Mouse (Mus musculus) lung, embryonic 14.5 days (tissue): ENCODE results near the gene Slc19a2. TPM values are rescaled to one million over a fixed set of nuclear protein-coding genes. Genes with fewer than 3 reads are reported as not detected.

Experiments
- ATAC-seq: fragments of 200-750 bp; cut with Nextera tagmentation; 2 replicates; pipeline ENCODE4 v1.8.0; 2017; ENCODE audit warnings: mild to moderate bottlenecking, moderate TSS enrichment, moderate library complexity; ENCODE audit not compliant: insufficient read depth
- DNase-seq: peaks from one replicate; pipeline ENCODE4 v3.0.0-alpha.2; 2015
- H3K27ac ChIP-seq: fragments of 300-500 bp; sonication (generic); 2 replicates; pipeline ENCODE4 v1.5.1; 2014; ENCODE audit warnings: low read depth, mild to moderate bottlenecking, moderate library complexity
- H3K27me3 ChIP-seq: fragments of 300-500 bp; sonication (generic); 2 replicates; pipeline ENCODE4 v1.6.1; 2014; ENCODE audit warnings: low read length, control low read depth; ENCODE audit not compliant: insufficient read depth
- H3K36me3 ChIP-seq: fragments of 300-500 bp; sonication (generic); 2 replicates; pipeline ENCODE4 v1.6.1; 2014; ENCODE audit warnings: control low read depth; ENCODE audit not compliant: insufficient read depth
- H3K4me1 ChIP-seq: fragments of 300-500 bp; sonication (generic); 2 replicates; pipeline ENCODE4 v1.6.1; 2014; ENCODE audit warnings: antibody characterized with exemption, control low read depth; ENCODE audit not compliant: insufficient read depth
- H3K4me2 ChIP-seq: fragments of 300-500 bp; sonication (generic); 2 replicates; pipeline ENCODE4 v1.6.1; 2014; ENCODE audit warnings: mild to moderate bottlenecking
- H3K4me3 ChIP-seq: fragments of 300-500 bp; sonication (generic); 2 replicates; pipeline ENCODE4 v1.5.1; 2014; ENCODE audit warnings: low read depth, low read length
- H3K9ac ChIP-seq: fragments of 300-500 bp; sonication (generic); 2 replicates; pipeline ENCODE4 v1.6.1; 2014
- H3K9me3 ChIP-seq: fragments of 300-500 bp; sonication (generic); 2 replicates; pipeline ENCODE4 v1.6.1; 2016; ENCODE audit warnings: low read depth, low read length, control low read depth
- CTCF ChIP-seq: IDR thresholded peaks from 2 replicates; pipeline ENCODE4 v1.5.1; 2016; ENCODE audit warnings: antibody characterized with exemption, low read depth
- WGBS: fragments of 180-500 bp; shearing (Covaris S2); extraction: QIAGEN DNeasy Blood & Tissue Kit; methylation state at CpG from one replicate; pipeline ENCODE4 v1.1.7; 2014; 5-methylcytosine and 5-hydroxymethylcytosine counted together
- polyA plus RNA-seq: library from polyadenylated mRNA; unstranded; fragments of >200 nt; fragmentation: Nextera tagmentation; extraction: Ambion mirVana; gene quantifications from 2 replicates; pipeline ENCODE4 v1.2.1, GENCODE M21; 2014

Gene Slc19a2
- polyA plus RNA-seq, result 9.2 and 9.4 TPM in 2 replicates

DNA sequence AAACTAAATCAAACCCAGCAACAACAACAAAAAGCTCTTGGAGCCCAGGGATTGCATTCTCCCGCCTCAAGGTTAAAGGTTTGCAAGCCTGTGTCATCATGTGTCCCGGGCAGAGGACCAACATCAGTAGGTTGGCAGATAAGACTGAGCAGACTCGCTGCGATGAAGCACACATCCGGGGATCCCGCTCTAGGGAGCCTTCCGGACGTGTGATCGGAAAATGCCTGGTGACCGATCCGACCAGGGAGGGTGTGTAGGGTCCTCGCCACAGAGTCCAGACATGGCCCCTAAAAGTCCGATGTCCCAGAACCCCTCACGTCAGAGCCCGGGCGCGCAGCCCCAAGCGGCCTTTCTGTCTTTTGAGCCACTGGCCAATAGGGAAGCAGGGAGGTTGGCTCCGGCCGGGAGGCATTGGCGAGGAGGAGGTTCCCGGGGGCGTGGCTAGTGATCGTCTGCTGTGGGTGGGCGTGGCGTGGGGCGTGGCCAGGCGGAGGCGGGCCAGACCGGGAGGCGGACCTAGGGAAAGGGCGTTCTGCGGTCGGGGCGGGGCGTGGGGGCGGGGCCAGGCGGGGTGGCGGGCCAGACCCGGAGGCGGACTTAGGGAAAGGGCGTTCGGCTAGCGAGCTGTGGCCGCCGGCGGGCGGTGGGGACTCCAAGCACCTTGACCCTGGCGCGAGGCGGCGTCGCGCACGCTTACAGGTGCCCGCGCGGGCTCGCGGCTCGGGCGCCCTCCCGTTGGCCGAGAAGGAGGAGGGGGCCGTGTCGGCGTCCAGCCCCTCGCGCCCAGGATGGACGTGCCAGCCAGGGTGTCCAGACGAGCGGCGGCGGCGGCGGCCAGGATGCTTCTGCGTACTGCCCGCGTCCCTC lies at the start of gene Slc19a2:
Gene Slc19a2, plus strand, starts transcription at position 582 of the 867 bp plus-strand sequence.
- peak within 1 kb of the TSS; percentile 84 for H3K27ac ChIP-seq
- peak within 1 kb of the TSS; percentile 75 for H3K4me2 ChIP-seq
- peak within 1 kb of the TSS; percentile 68 for H3K9ac ChIP-seq
- no peaks in the 10 kb centered on the region for H3K27me3 ChIP-seq
- TF ChIP-seq CTCF, result no peak
- peak; percentile 98 for DNase-seq
- peaks cover 6% of the 10 kb centered on the region; the same call in 1 of the 2 replicates for H3K4me1 ChIP-seq
- peak; percentile 98 for ATAC-seq
- no peaks in the 10 kb centered on the region for H3K36me3 ChIP-seq
- H3K9me3 ChIP-seq, result no peaks in the 10 kb centered on the region
- peak within 1 kb of the TSS; percentile 72 for H3K4me3 ChIP-seq
- WGBS, result under 1% methylated on average over 77 of the region's 79 CpGs

DNA sequence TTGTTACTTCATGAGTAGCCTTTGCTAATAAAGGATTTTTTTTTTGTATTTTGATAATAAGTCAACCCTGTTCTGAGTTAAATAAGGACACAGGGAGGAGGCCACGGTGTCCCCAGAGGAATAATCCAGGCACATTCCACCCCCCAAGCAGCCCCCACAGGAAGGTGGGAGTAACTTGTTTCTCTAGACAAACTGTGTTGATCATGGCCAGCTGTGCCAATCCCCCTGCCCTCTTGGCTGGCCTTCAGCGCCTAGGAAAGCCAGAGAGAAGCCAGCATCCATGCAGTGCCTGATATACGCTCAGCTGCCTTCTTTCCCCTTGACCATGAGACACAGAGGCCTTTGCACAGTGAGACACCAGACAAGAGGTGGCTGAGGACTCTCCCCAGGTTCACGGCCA lies 49.3 kb upstream of the Slc19a2 start:
- WGBS, result 79% methylated on average over 4 of the region's 4 CpGs
- ATAC-seq, result no peak

DNA sequence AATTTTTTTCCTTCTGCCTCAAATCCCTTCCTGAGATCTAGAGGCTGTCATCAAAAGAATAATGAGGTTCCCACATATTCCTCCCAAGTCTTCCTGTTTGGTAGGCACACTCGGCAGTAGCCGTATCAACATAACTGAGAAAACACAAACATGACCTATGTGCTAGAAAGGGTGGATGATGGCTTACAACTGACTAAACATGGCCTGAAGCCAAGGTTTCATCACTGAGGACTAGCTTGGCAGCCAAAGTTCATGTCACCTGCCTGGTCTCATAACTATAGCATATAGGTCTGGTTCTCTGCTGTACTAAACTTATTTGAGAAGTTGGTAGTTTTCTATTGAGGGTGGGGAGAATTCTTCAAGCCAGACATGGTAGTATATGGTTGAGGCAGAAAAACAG lies 40.4 kb upstream of the Slc19a2 start:
- no peak for TF ChIP-seq CTCF
- no peak overlapping the region for H3K4me2 ChIP-seq
- H3K27me3 ChIP-seq, result no peaks in the 10 kb centered on the region
- ATAC-seq (no peak), DNase-seq (no peak)
- H3K36me3 ChIP-seq, result no peaks in the 10 kb centered on the region
- no peak overlapping the region for H3K9ac ChIP-seq
- H3K27ac ChIP-seq, result no peak overlapping the region
- H3K4me1 ChIP-seq, result no peaks in the 10 kb centered on the region
- no peaks in the 10 kb centered on the region for H3K9me3 ChIP-seq
- WGBS, result 45% methylated on average over 2 of the region's 2 CpGs
- no peak overlapping the region for H3K4me3 ChIP-seq

More for the DNA sequence above, 49.3 kb upstream of the Slc19a2 start:
- no peak for TF ChIP-seq CTCF
- H3K27me3 ChIP-seq, result no peaks in the 10 kb centered on the region
- DNase-seq, result no peak
- no peak overlapping the region for H3K9ac ChIP-seq
- H3K4me2 ChIP-seq, result no peak overlapping the region
- no peaks in the 10 kb centered on the region for H3K36me3 ChIP-seq
- no peak overlapping the region for H3K27ac ChIP-seq
- H3K4me3 ChIP-seq, result no peak overlapping the region
- no peaks in the 10 kb centered on the region for H3K4me1 ChIP-seq
- H3K9me3 ChIP-seq, result no peaks in the 10 kb centered on the region

DNA sequence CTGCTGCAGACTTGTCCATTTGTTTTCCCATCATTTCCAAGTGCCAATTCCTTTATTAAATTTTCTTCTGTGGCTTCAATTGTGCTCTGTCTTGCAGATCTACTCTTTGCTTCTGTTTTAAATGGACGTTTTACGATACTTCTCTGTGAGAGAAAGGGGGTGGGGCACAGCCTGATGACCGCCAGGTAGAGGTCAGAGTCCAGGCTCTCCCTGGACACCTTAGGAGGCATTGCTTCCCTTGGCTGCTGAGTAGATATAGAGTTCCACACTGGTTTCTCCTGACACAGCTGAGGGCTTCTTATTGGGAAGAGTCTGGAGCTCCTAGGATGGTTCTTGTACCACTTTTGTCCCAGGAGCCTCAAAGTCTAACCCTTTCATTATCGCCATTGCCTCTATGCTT lies 37.9 kb upstream of the Slc19a2 start:
- DNase-seq (no peak), ATAC-seq (no peak)
- WGBS, result 85% methylated on average over 4 of the region's 4 CpGs
- no peaks in the 10 kb centered on the region for H3K4me1 ChIP-seq
- no peak overlapping the region for H3K4me3 ChIP-seq
- no peak overlapping the region for H3K9ac ChIP-seq
- H3K36me3 ChIP-seq, result no peaks in the 10 kb centered on the region
- no peaks in the 10 kb centered on the region for H3K9me3 ChIP-seq
- H3K4me2 ChIP-seq, result no peak overlapping the region
- H3K27me3 ChIP-seq, result no peaks in the 10 kb centered on the region
- no peak overlapping the region for H3K27ac ChIP-seq
- no peak for TF ChIP-seq CTCF

DNA sequence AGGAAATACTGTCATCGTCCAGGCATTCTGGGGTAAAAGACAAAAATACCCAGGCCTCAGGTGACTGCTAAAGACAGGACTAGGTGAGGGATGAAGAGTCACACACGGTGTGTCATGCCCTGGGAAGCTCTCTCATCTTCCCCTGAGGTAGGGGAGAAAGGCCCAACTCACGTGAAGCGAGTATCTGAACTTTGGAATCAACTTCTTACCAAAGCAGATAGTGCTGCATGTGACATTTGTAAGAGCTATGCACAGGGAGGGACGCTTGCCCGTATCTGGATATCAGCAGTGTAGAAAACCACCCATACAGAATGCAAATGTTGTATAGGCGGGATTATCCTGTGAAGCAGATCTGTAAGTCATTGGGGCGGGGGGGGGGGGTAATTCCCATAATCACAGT lies 36.2 kb upstream of the Slc19a2 start:
- ATAC-seq (no peak), DNase-seq (no peak)
- 73% methylated on average over 8 of the region's 8 CpGs for WGBS
- TF ChIP-seq CTCF, result no peak
- Histone ChIP-seq H3K27me3 (no peaks in the 10 kb centered on the region), H3K4me3 (no peak overlapping the region), H3K9me3 (no peaks in the 10 kb centered on the region), H3K27ac (no peak overlapping the region), H3K9ac (no peak overlapping the region), H3K4me1 (no peaks in the 10 kb centered on the region), H3K4me2 (no peak overlapping the region), H3K36me3 (no peaks in the 10 kb centered on the region)

DNA sequence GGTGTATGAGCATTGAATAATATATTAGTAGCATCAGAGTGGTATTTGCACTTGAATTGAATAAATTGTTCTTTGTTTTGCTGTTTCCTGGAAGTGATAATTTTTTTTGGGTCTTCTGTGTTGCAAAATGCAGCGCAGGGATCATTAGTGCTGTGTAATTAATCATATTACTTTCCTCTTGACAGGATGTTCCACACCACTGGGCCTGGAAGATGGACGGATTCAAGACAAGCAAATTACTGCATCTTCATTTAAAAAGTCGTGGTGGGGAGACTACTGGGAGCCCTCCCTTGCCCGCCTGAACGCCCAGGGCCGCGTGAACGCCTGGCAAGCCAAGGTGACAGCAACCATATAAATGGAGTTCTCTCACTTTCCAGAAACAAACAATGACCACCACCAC lies 34.7 kb upstream of the Slc19a2 start:
- no peak for DNase-seq
- 48% methylated on average over 8 of the region's 8 CpGs for WGBS

DNA sequence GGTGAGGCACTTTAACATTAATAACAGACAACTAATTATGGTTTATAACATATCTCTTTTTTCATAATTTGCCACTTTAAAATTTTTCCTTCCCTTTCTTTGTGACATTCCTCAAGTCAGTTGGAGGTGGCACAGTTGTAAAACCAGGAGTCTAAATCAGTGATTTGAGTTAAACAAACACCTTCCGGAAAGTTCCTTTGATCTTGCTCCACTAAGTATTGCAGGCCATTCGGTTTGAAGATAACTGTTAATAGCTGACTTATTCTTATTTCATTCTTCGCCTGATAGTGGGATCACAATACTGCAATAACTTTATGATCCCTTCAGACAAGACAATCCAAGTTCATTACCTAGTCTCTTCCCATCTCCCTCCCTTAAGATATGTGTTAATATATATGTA lies 33.7 kb upstream of the Slc19a2 start:
- 32% methylated on average over 3 of the region's 3 CpGs for WGBS
- ATAC-seq, result peak; percentile 9; the same call in 1 of the 2 replicates

More for the DNA sequence above, 34.7 kb upstream of the Slc19a2 start:
- ATAC-seq, result no peak
- Histone ChIP-seq H3K9me3 (no peaks in the 10 kb centered on the region), H3K4me3 (no peak overlapping the region), H3K27ac (no peak overlapping the region), H3K36me3 (no peaks in the 10 kb centered on the region), H3K27me3 (no peaks in the 10 kb centered on the region), H3K9ac (no peak overlapping the region), H3K4me2 (no peak overlapping the region), H3K4me1 (no peaks in the 10 kb centered on the region)
- no peak for TF ChIP-seq CTCF

More for the DNA sequence above, 33.7 kb upstream of the Slc19a2 start:
- Histone ChIP-seq H3K4me3 (no peak overlapping the region), H3K36me3 (no peaks in the 10 kb centered on the region), H3K9ac (no peak overlapping the region), H3K27ac (no peak overlapping the region), H3K9me3 (no peaks in the 10 kb centered on the region), H3K4me2 (no peak overlapping the region), H3K27me3 (no peaks in the 10 kb centered on the region), H3K4me1 (no peaks in the 10 kb centered on the region)
- no peak for DNase-seq
- TF ChIP-seq CTCF, result no peak
